Mouse (Mus musculus) layer of hippocampus, adult 11-12 months (tissue): ENCODE measurements around the gene Mier2.

Experiments
- DNase-seq: peaks from one replicate; pipeline ENCODE4 v3.0.0; 2022; ENCODE audit warnings: low spot score

Mier2 gene

DNA sequence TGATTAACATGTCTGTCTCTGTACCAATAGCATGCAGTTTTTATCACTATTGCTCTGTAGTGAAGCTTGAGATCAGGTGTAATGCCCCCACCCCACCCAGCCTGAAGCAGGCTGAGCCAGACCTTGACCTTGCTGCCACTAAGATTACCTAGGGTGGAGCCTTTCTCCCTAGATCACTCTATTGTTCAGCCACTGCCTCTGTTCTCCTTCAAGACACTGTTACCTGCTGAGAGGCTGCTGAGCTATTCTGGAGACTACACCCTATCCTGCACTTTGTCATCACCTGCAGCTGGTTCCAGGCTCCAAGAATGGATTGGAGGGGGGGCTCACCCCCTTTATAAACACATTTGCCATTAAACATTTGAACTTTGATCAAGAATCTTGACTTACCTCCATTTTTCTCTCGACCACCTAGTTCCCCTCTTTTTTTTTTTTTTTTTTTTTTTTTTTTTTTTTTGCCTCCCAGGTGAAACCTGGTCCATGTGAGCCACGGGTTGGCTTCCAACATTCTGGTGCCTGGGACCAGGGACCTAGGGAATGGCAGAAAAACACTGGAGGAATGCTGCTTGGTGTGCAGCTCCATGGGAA lies 58.2 kb downstream of the Mier2 start:
- no peak for DNase-seq

DNA sequence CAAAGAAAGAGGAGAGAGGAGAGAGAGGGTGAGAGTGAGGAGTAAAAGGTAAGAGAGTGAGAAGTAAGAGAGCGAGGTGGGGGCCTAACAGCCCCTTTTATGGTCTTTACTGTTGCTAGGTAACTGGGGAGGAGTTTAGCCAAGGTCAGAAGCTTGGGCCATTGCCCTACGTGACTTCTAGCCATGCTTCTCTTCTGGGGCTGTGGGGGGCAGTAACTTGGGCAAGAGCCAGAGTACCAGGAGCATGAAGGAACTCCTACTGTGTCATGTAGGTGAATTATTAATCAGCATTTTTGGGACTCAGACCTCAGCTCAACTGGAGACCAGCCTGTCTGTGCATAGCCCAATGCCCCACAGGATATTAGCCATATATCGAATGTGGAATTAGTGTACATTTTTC lies 59.1 kb downstream of the Mier2 start:
- no peak for DNase-seq
